Mouse (Mus musculus) embryonic facial prominence, embryonic 11.5 days (tissue): ENCODE data around the gene Igf2r. TPM values are rescaled to one million over a fixed set of nuclear protein-coding genes. Genes with fewer than 3 reads are reported as not detected.

Experiments
- ATAC-seq: fragments of 200-750 bp; cut with Nextera tagmentation; replicated peaks from 2 replicates; pipeline ENCODE4 v1.8.0; 2017; ENCODE audit warnings: low read depth; ENCODE audit not compliant: insufficient number of reproducible peaks, low FRiP score, low TSS enrichment
- DNase-seq: peaks from one replicate; pipeline ENCODE4 v3.0.0-alpha.2; 2015; ENCODE audit warnings: low spot score
- H3K27ac ChIP-seq: fragments of 300-500 bp; sonication (generic); replicated peaks from 2 replicates; pipeline ENCODE4 v1.5.1; 2014; ENCODE audit warnings: mild to moderate bottlenecking, low read depth, low read length, control low read depth
- H3K27me3 ChIP-seq: fragments of 300-500 bp; sonication (generic); 2 replicates; pipeline ENCODE4 v1.6.1; 2014; ENCODE audit warnings: mild to moderate bottlenecking, low read length, moderate library complexity, mixed read lengths; ENCODE audit not compliant: control insufficient read depth, insufficient read depth
- H3K36me3 ChIP-seq: fragments of 300-500 bp; sonication (generic); replicated peaks from 2 replicates; pipeline ENCODE4 v1.6.1; 2014; ENCODE audit warnings: low read depth, mild to moderate bottlenecking, low read length, moderate library complexity, mixed read lengths; ENCODE audit not compliant: control insufficient read depth, insufficient read depth
- H3K4me1 ChIP-seq: fragments of 300-500 bp; sonication (generic); 2 replicates; pipeline ENCODE4 v1.6.1; 2014; ENCODE audit warnings: low read length, mixed read lengths; ENCODE audit not compliant: control insufficient read depth, insufficient read depth
- H3K4me2 ChIP-seq: fragments of 300-500 bp; sonication (generic); 2 replicates; pipeline ENCODE4 v1.6.1; 2014; ENCODE audit warnings: low read depth, mild to moderate bottlenecking, control low read depth, low read length, moderate library complexity
- H3K4me3 ChIP-seq: fragments of 300-500 bp; sonication (generic); 2 replicates; pipeline ENCODE4 v1.5.1; 2014; ENCODE audit warnings: low read depth, low read length, control low read depth
- H3K9ac ChIP-seq: fragments of 300-500 bp; sonication (generic); replicated peaks from 2 replicates; pipeline ENCODE4 v1.6.1; 2014; ENCODE audit warnings: mild to moderate bottlenecking, control low read depth, low read length
- H3K9me3 ChIP-seq: fragments of 300-500 bp; sonication (generic); replicated peaks from 2 replicates; pipeline ENCODE4 v1.6.1; 2016; ENCODE audit warnings: mild to moderate bottlenecking, low read length, inconsistent platforms, mixed read lengths; ENCODE audit not compliant: control insufficient read depth
- WGBS: fragments of 180-500 bp; shearing (Covaris S2); extraction: QIAGEN DNeasy Blood & Tissue Kit; methylation state at CpG from one replicate; pipeline ENCODE4 v1.1.7; 2014; 5-methylcytosine and 5-hydroxymethylcytosine counted together
- polyA plus RNA-seq: library from polyadenylated mRNA; unstranded; fragments of >200 nt; fragmentation: Nextera tagmentation; extraction: Ambion mirVana; gene quantifications from 2 replicates; pipeline ENCODE4 v1.2.1, GENCODE M21; 2014

The Igf2r gene
- polyA plus RNA-seq, 1 experiment from 2014 or later = 19.6 TPM

DNA sequence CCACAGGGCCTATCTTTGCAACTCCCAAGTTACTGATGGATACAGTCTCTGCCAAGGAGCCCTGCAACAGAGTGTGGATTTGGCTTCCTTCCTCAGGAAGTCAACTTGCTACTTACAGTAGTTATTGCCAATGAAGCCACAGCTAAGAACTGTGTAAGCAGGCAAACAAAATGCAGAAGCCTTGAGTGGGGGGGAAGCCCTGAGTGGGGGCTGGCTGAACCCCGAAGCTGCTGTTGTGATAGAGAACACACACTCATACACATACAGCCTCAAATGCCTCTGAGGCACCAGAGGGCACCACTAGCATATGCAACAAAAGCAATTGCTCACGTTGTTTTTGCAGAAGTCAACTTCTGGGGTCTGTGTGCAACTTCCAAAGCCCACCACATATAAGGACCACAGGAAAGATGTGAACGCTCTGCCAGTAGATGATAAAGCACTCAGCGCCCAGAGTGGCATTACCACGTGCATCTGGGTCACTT is 55.3 kb downstream of the Igf2r start:
- WGBS = 86% methylated on average over 5 of the region's 5 CpGs
- no peak overlapping the region for H3K27ac ChIP-seq
- no peak overlapping the region for H3K4me3 ChIP-seq
- DNase-seq (no peak), ATAC-seq (no peak)
- no peaks in the 10 kb centered on the region for H3K27me3 ChIP-seq
- peaks cover 7% of the 10 kb centered on the region; the same call in 1 of the 2 replicates for H3K36me3 ChIP-seq
- H3K9me3 ChIP-seq = no peaks in the 10 kb centered on the region
- no peak overlapping the region for H3K4me2 ChIP-seq
- no peak overlapping the region for H3K9ac ChIP-seq
- H3K4me1 ChIP-seq = no peaks in the 10 kb centered on the region

DNA sequence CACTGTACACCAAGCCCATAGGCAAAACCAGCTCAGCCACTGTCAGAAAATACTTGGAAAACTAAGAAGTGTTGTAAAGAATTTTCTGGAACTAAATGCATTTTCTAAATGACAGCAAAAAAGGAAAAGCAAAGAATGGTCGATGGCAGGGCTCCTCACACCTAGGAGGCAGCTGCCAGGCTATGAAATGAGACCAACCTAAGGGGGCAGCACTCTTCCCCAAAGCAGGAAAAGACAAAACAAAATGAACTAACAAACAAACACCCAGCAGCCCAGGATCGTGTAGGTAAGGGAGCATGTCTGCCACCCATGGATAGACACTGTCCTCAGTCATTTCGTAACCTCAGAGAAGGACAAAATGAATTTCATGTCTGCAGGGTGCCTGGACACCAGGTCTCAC is 56.5 kb downstream of the Igf2r start:
- no peaks in the 10 kb centered on the region for H3K27me3 ChIP-seq
- no peak overlapping the region for H3K9ac ChIP-seq
- H3K36me3 ChIP-seq = peaks cover 5% of the 10 kb centered on the region; the same call in 1 of the 2 replicates
- no peak for ATAC-seq
- 78% methylated on average over 3 of the region's 3 CpGs for WGBS
- no peaks in the 10 kb centered on the region for H3K4me1 ChIP-seq
- no peak overlapping the region for H3K4me2 ChIP-seq
- no peak for DNase-seq
- no peaks in the 10 kb centered on the region for H3K9me3 ChIP-seq
- no peak overlapping the region for H3K27ac ChIP-seq
- H3K4me3 ChIP-seq = no peak overlapping the region

DNA sequence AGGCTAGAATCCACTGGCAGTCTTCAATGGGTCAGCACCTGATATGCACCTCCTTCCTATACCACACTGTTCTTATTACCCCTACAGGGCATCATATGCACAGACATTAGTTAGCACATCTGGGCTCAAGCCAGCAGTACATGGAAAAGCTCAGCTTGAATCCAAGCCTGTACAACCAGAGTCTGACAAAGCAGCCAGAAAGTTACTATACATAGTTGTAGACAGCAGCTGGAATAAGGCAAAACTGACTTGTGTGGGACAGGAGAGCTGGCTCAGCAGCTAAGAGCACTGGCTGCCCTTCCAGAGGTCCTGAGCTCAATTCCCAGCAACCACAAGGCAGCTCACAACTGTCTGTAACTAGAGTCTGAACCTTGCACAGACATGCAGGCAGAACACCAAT is 57.3 kb downstream of the Igf2r start:
- Histone ChIP-seq H3K36me3 (peaks cover 5% of the 10 kb centered on the region; the same call in 1 of the 2 replicates), H3K4me1 (no peaks in the 10 kb centered on the region), H3K27me3 (no peaks in the 10 kb centered on the region), H3K4me2 (no peak overlapping the region), H3K4me3 (no peak overlapping the region), H3K27ac (no peak overlapping the region), H3K9me3 (no peaks in the 10 kb centered on the region), H3K9ac (no peak overlapping the region)
- DNase-seq = no peak
- ATAC-seq = no peak

DNA sequence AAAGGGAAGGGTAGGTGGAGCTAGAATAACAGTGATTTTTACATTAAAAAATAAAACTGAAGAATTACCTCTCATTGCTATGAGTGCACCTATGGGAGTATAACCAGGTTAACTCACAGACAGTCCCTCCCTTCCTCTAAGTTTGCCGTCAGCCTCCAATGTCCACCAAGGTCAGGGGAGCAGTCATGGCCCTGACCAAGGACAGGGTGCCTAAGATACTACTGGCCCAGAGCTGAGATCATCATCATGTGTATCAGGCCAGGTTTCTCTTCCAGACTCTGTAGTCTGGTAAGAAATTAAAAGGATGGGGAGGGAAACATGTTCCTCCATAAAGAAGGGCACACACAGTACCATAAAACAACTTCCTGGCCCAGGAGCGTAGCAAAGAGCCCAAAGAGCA is 58.5 kb downstream of the Igf2r start:
- Histone ChIP-seq H3K4me1 (no peaks in the 10 kb centered on the region), H3K27ac (no peak overlapping the region), H3K9me3 (no peaks in the 10 kb centered on the region), H3K36me3 (peaks cover 5% of the 10 kb centered on the region; the same call in 1 of the 2 replicates), H3K4me2 (no peak overlapping the region), H3K9ac (no peak overlapping the region), H3K4me3 (no peak overlapping the region), H3K27me3 (no peaks in the 10 kb centered on the region)
- no peak for DNase-seq
- 88% methylated on average over 2 of the region's 2 CpGs for whole genome bisulfite sequencing
- ATAC-seq = no peak

DNA sequence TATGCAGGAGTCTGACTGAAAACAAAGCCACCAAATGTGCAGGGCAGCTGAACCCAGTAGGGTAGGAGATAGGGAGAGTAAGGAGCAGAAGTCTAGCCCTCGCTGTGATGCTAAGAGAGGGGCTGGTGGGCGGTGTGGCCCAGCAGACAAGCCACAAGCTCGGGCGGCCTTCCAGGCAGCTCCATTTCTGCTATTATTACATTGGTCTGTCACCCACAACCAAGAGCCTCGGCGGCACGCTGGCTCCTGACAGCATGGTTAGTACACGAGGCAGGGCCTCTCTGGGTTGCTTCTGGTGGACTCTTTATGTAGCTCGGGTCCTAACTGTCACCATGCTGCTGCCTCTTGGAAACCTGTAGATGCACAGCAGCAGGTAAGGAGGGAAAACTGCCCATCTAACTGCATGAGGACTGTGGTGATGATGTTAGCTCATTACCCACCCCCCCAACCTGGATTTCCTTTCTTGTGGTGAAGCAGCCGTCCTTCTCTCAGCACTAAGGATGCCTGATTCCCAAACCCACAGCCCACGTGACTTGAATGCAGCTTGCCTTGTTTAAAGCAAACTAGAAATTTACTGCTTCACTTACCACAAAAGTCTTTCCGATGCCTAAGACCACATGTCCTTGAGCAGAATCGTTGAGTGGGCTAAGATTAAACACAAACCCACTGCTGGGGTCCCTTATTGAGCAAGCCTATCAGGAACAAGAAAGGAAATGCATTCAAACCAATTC is 59.2 kb downstream of the Igf2r start:
- DNase-seq = no peak
- H3K27ac ChIP-seq = no peak overlapping the region
- no peak overlapping the region for H3K4me2 ChIP-seq
- H3K4me1 ChIP-seq = no peaks in the 10 kb centered on the region
- H3K9me3 ChIP-seq = no peaks in the 10 kb centered on the region
- H3K4me3 ChIP-seq = no peak overlapping the region
- no peaks in the 10 kb centered on the region for H3K27me3 ChIP-seq
- H3K9ac ChIP-seq = no peak overlapping the region
- WGBS = 89% methylated on average over 13 of the region's 13 CpGs
- no peak for ATAC-seq
- H3K36me3 ChIP-seq = peaks cover 5% of the 10 kb centered on the region; the same call in 1 of the 2 replicates

DNA sequence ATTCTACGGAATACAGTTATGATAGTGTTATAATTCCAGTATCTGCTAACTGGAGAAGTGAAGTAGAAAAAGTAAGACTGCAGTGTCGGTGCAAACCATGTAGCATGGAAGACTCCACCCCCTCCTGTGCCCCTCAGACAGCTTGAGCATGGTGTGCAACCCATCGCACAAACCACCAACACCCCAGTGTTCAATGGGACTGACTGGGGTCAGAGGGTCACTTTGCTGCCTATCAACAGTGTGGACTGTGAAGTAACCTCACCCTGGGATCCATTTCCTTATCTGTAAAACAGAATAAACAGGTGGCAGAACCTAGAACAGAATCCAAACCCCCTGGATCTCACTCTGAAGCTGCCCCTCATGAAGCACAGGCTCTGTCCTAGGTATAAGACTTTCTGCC is 61.1 kb downstream of the Igf2r start:
- Histone ChIP-seq H3K9ac (no peak overlapping the region), H3K27ac (no peak overlapping the region), H3K4me2 (no peak overlapping the region), H3K4me3 (no peak overlapping the region), H3K4me1 (no peaks in the 10 kb centered on the region), H3K27me3 (no peaks in the 10 kb centered on the region), H3K9me3 (no peaks in the 10 kb centered on the region), H3K36me3 (peaks cover 9% of the 10 kb centered on the region; the same call in 1 of the 2 replicates)
- 91% methylated on average over 3 of the region's 3 CpGs for WGBS
- DNase-seq (no peak), ATAC-seq (no peak)

DNA sequence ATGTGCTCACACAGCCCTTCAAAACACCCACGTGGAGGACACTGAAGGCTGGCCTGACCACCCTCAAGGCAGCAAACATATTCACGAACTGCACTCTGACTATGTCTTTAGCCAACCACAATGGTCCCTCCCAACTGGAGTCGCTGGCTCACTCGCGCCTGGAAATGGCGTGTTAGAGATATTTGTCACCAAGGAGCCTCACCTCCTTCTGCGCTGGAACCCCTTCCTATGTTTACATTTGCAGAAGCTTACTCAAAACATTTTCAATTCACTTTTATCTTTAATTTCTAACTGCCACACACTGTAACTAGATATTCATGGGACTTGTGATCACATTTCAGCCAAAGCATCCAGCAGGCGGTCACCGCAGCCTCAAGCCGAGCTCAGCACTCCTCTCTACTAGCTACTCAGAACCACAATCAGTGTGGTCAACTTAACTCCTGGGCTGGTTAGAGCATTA is 62.8 kb downstream of the Igf2r start:
- 80% methylated on average over 10 of the region's 10 CpGs for WGBS
- H3K36me3 ChIP-seq = peaks cover 9% of the 10 kb centered on the region; the same call in 1 of the 2 replicates
- no peak overlapping the region for H3K27ac ChIP-seq
- no peaks in the 10 kb centered on the region for H3K27me3 ChIP-seq
- H3K4me3 ChIP-seq = no peak overlapping the region
- H3K4me1 ChIP-seq = no peaks in the 10 kb centered on the region
- H3K9me3 ChIP-seq = no peaks in the 10 kb centered on the region
- H3K9ac ChIP-seq = no peak overlapping the region
- DNase-seq (no peak), ATAC-seq (no peak)
- H3K4me2 ChIP-seq = no peak overlapping the region

DNA sequence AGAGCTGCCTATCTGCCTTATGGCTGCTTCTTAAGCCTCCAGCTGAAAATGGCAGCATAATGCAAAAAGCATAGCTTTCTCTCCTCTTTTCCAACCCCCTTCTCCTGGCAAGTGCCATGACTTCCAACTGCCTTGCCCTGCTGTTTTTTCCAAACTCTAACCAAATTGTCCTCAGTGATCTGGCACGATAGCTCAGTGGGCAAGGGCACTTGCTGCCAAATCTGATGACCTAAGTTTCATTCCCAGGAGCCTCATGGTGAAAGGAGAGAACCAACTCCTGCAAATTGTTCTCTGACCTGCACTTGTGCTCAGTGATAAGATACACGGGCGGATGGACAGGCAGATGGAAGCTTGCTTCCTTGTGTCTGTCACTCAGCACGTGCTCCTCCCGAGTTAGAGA is 66.6 kb downstream of the Igf2r start:
- ATAC-seq (no peak), DNase-seq (no peak)
- H3K4me3 ChIP-seq = no peak overlapping the region
- 94% methylated on average over 5 of the region's 5 CpGs for WGBS
- H3K4me2 ChIP-seq = no peak overlapping the region
- H3K27me3 ChIP-seq = no peaks in the 10 kb centered on the region
- no peak overlapping the region for H3K27ac ChIP-seq
- no peaks in the 10 kb centered on the region for H3K9me3 ChIP-seq
- H3K36me3 ChIP-seq = peaks cover 10% of the 10 kb centered on the region
- no peak overlapping the region for H3K9ac ChIP-seq
- H3K4me1 ChIP-seq = no peaks in the 10 kb centered on the region
